Mouse (Mus musculus): ENCODE results near the gene Atf5.
A peak's percentile ranks its signal among the peaks of the same experiment; 100 is the strongest.

Atf5 gene

DNA sequence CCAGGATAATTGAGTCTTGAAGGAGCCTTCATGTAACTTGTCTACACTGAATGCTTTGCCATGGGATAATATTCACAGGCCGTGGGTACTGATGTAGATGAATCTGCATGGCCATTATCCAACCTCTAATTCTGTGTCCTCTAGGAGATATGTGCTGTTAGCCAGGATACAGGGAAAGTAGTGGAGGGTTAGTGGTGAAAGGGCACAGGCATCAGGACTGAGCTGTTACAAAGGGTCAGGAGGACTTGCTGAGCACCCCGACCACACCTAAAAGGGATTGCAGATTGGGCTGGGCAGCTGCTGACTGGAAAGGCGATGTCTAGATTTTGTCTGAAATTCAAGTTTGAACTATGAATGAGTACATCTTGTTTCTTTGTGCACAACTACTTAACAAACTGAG is 4.1 kb upstream of the Atf5 start:
- no peak for DNase-seq (ENCODE audit: low spot score in 2 of 2)

DNA sequence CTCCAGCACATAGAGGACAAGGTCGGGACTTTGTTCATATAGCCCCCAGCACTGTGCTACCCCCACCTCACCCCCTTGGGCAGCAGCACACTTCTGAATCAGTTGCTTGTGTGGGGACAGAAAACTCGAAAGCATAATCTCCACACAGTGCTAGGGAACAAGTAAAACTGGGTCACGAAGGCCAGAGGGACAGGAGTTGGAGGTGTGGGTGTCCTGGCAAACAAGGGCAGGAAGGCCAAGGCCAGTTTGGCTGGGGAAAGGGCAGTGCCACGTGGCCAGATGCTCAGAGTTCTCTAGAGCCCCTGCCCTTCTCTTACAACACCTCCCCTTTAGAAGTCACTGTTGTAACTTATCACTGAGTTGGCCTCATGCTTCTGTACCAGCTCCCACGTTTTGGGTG is 3.4 kb upstream of the Atf5 start:
- no peak for DNase-seq (ENCODE audit: low spot score in 2 of 2)

DNA sequence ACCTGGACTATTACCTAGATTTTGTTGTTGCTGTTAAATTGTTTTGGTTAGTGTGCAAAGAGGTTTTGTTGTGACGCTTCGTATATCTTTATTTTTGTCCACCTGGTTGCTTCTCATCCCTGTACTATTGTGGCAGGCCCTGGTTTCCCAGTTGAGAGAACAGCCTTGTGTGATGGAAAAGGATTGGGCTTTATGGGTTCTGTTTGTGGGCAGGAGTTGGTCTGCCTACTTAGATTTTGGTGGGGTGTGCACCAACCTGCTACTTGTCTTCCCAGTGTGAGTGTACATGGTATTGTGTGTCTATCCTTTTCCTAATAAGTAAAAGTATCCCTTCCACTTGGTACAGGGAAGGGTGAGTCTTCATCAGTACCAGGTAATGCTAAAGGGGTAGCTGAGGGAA is 2.9 kb upstream of the Atf5 start:
- no peak for DNase-seq (ENCODE audit: low spot score in 2 of 2)

DNA sequence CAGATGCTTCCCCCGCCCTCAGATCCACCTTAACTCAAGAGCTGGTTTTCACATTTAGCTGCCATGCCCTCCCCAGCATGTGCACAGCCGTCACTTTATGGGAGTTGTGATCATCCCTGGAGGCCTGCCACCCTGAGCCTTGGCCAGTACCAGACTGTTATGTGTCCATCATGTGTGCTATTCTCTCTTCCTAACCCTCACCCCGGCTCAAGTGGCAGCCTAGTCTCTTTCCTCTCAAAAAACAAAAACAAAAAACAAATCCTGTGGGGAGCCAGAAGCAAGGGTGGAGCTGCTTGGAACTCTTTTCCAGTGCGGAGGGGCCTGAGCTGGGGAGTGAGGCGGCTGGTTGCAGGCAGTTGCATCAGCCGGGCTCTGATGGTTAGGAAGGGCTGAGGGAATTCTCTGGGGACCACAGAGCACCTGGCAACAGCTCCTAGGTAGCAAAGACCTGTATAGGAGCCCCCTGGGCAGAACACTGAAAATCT is 2.3 kb upstream of the Atf5 start:
- peak in 1 of 2 experiments; percentile 26 for DNase-seq (ENCODE audit: low spot score in 2 of 2)

DNA sequence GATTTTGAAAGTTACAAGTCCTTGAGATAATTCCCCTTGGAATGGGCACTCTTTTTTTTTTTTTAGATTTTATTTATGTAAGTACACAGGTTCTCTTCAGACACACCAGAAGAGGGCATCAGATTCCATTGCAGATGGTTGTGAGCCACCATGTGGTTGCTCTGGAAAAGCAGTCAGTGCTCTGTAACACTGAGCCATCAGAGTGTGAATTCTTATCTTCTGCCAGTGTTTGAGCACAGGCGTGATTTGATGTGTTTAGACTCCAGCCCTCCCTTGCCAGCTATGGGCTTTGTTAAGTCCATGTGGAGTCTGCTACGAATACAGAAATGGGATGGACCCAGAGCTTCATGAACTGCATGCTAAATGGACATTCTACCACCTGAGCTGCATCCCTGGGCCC is 1.7 kb upstream of the Atf5 start:
- no peak for DNase-seq (ENCODE audit: low spot score in 2 of 2)

DNA sequence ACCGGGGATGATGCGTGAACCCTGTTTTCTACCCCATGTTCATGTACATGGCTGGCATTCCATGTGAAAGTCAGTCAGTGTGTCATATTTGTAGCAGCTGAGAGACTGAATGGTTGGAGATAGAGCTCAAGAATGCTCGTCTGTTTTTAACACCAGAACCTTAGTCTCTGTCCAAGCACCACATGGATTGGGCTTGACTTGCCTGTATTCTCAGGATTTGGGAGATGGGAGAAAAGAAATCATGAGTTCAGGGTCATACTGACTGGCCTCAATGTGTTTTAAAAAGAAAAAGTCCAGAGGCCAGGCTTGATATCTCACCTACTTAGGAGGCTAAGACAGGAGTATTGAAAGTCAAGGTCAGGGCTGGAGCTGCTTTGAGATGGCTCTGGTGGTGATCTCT is 983 bp upstream of the Atf5 start:
- DNase-seq (ENCODE audit: low spot score in 2 of 2) = no peak

DNA sequence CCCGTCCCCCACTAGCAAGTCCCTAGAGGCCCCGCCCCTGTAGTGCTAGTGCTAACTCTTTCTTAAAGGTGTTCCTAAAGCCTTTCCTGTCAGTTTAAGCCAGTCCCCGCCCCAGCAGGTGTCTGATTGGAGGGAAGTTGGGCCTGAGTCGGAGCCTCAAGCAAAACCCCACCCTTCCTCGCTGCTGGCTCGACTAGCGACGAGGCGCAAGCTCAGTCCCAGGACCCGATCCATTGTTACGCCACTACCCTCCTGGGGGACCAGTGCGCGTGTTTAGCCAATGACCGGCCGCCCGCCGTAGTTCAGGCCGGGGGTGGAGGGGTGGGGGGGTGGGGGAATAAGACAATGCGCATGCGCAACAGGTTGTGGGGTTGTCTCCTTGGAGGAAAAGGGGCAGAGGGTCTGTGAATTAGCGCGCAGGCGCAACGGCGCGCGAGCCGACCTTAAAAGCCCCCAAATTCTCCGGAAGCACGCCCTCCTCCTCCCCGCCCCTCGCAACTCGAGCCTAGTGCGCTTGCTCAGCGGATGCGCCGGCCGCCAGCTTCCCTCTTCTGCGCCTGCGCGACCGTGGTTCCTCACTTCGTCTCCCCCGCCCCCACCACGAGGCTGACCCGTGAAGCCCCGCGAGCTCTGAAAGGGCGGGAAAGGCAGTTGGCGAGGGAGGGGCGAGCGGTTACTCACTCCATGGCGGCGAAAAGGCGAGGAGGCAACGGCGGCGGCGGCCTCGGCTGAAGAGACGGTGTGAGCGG is 563 bp downstream of the Atf5 start, which contains the start of the genes Nup62 and Il4i1:
Gene Nup62, plus strand, starts transcription at position 368 of the 749 bp plus-strand sequence.
Gene Il4i1, plus strand, starts transcription at position 667 of the 749 bp plus-strand sequence.
- peak; percentile 95 to 98 for DNase-seq (ENCODE audit: low spot score in 2 of 2)

DNA sequence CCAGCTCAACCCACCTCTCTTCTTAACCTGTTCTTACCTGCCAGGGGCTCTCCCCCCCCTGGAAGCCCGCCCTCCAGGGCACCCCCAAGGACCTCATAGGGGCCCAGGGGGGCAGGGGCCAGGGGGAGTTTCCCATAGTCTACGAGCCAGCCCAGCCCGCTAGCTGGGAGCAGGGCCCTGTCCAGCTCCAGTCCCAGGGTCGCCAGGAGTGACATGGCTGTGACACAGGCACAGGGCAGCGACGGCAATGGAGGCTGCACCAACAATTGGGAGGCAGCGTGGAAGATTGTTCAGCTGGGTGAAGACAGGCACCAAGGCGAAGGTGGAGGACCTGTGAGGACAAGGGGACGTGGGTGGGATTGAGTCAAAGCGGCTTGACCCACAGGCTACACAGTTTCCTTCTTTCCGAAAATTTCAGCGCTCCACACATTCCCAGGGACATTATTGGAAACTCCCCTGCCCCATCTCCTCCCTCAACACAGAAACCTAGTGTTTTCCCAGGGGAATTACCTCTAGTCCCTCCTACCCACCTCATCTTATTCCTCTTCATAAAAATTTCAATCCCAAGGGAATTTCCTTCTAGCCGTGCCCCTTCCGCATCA is 1.4 kb downstream of the Atf5 start:
- DNase-seq (ENCODE audit: low spot score in 2 of 2) = no peak

DNA sequence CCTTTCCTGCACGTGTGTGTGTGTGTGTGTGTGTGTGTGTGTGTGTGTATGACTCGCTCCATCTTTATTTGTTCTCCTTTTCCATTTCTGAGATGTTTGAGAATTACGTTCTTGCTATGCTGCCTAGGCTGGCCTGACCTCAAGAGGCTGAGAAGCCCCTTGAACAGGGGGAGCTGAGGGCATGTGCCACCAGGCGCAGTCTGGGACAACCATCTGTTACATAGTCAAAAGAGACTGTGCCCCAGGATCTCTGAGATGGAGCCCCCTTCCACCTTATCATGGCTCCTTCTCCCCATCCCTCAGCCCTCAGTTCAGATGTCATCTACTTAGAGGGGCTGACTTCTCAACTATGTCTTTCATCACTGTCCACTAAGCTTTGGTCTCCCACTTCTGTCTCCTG is 2.0 kb downstream of the Atf5 start:
- DNase-seq (ENCODE audit: low spot score in 2 of 2) = no peak

DNA sequence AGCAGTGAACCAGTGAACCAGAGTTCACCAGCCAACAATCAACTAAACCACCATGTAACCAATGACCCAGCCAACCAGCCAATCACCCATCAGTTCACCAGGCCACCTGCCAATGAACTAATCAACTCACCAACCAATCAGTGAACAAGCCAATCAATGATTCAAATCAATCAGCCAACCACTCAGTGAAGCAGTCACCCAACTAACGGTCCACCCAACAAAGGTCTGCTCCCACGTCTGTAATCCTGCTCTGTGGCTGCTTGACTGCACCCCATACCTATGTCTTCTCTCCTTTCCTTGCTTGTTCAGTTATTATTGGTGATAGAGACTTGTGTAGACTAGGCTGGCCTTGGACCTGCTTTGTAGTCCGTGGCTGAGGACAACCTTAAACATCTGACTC is 2.5 kb downstream of the Atf5 start:
- DNase-seq (ENCODE audit: low spot score in 2 of 2) = no peak

DNA sequence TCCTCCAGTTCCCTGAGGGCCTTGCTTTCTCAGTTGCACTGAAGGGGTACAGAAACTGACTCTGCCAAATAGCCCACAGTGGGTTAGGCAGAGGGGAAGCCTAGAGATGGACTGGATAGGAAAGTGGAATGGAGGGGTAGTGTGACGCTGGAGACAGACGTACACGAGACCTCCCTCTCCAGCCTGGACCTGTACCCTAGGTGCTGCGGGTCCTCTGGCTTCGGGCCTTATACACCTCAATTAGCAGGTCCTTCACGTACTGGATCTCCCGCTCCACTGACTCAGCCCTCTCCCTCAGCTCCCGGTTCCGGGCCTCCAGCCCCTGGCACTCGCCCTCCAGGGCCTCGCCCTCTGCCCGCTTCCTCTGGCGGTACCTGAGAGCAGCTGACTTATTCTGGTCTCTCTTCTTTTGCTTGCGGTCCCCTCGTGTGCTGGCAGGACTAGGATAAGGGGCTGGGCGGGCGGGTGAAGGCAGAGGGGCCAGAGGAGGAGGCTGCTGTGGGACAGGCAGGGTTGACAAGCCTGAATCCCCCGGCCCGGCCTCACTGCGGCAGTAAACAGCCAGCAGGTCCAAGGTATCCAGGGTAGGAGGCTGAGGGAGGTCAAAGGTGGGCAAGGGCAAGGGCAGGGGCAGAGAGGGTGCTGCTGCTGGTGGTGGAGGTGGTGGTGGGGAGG is 3.7 kb downstream of the Atf5 start:
- no peak for DNase-seq (ENCODE audit: low spot score in 2 of 2)

DNA sequence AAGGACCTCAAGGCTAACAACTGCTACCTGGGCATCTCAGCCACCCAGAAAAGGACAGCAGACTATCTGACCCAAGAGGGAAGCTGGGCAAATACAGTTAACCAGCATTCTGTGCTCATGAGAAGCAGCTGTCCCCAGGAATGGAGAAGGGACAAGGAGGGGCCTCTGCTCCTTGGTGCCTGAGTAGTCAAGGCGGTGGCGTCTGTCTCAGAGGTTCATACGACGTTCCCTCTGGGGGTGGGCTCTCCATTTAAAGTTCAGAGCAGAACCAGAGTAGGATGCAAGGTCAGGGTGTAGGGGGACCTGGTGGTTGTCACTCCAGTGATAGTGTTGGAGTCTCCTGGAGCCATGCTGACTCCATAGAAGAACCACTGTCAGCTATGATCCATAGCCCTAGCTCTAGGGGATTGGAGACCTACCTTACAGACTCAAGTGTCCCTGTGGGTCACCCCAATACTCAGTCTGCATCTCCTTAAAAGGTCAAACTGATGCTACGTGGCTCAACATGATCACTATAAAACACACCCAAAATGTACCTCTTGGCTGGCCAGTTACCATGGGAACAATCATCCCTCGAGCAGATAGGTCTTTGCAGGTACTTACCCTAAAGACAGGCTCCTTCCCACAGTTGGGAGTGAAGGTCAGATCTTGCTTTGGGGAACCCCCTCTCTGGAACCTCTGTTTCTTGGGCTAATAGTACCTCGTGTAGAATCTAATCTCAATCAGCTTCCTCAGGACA is 5.5 kb downstream of the Atf5 start:
- no peak for DNase-seq (ENCODE audit: low spot score in 2 of 2)

DNA sequence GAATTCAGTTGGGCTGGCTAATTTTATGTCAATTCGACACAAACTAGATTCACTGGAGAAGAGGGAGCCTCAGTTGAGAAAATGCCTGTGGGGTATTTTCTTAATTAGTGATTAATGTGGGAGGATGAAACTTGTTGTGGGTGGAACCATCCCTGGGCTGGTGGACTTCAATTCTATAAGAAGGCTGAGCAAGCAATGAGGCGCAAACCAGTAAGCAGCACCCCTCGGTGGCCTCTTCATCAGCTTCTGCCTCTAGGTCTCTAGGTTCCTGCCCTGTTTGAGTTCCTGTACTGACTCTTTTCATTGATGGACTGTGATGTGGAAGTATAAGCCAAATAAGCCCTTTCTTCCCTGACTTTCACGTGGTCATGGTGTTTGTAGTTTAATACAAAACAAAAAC is 6.1 kb downstream of the Atf5 start:
- no peak for DNase-seq (ENCODE audit: low spot score in 2 of 2)

DNA sequence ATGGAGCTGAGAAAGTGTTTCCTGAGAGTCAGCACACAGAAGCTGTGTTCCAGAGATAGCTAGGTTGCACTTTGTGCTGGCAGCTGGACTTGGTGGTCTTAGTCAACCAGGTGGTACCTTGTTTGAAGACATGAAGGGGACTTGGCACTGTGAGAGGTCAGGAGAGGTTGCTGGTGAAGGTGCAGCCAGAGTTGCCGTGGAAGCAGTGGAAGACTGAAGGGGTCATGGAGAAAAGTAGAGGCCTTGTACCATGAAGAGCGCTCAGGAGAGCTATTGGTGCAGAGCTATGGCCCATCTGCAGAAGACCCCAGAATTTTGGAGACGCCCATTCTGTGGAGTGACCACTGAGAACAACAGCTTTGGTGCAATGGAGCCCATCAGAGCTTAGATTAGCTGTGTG is 7.0 kb downstream of the Atf5 start:
- DNase-seq (ENCODE audit: low spot score in 2 of 2) = no peak

DNA sequence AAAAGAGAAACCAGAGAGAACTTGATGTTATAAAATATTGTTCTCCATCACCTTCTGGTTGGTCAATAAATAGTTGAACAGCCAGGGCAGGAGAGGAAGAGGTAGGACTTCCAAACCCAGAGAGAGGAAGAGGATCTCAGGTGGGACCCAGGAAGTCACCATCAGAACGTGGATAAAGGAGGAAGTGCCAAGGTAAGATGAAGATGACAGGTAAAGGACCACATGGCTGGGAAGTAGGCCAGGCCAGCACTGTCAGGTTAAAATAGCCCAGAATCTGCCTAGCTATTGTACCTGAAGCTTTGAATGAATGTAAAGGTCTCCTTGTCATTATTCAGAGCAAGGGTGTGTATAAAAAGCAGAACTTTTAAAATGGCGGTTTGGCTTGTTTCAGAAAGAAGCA is 7.5 kb downstream of the Atf5 start:
- no peak for DNase-seq (ENCODE audit: low spot score in 2 of 2)

DNA sequence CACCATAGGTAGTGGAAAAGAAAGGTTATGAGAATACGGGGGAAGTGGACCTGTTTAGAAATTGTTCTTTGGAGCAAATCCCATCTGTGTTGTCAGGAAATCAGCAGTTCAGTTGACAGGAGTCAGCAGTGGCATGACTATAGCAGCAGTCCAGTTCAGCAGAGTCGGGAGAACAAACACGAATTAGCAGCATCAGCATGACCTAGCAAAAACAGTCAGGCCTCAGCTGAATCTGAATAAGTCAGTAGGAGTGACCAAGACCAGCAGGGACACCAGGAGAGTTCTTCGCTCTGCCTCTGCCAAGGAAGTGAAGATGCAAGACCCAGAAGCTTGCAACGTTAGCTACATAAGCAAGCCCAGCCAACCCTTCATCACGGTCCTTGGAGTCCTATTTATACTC is 23.7 kb downstream of the Atf5 start:
- DNase-seq (ENCODE audit: low spot score in 2 of 2) = no peak

DNA sequence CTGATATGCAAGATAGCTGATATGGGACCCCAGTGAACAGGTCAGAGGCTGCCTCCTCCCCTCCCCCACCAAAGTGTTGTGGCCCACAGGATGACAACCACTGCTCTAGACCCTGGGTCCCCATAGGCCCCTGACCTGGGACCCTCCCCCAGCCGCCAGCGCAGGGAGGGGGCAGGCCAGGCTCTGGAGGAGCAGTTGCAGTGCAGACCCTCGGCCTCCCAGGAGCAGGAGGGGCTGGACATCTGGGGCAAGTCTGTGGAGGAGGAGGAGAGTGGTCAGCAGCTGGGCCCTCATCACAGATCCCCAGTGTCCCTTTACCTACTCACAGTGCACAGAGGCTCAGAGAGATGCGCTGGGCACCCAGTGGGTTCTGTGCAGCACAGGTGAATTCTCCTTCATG is 26.4 kb downstream of the Atf5 start:
- DNase-seq (ENCODE audit: low spot score in 2 of 2) = no peak

DNA sequence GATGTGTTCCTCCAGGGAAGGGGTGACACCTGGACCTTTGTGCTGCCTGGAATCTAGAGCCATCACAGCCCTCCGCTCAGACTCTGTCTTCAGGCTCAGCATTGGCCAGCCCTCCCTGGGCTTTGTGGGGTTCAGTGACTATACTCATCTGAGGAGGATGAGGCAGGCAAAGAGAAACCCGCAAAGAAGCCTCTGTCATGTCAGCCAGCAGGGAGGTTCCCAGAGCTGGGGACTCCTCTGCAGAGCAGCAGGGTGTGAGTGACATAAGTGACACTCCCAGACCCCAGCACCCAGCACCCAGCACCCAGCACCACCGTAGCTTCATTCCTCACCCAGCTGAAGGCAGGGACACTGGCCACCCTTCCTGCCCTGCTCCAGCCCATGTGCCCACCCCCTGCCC is 26.9 kb downstream of the Atf5 start:
- no peak for DNase-seq (ENCODE audit: low spot score in 2 of 2)

DNA sequence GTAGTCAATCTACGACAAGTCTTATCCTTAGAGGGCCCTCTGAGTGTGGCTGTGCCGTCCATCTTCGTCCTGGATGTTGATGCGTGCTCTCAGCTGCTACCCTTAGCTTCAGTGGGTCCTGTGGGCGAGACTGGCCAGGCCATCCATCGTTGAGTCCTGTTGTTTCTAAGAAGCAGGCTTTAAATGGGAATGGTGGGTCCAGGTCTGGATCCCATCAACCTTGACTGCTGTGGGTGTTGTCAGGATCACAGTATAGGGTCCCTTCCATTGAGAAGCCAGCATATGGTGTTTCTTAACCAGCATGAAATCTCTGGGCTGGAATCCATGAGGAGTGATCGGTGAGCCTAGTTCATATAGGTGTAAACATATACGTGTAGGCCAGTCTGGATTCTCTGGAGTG is 36.4 kb downstream of the Atf5 start:
- no peak for DNase-seq (ENCODE audit: low spot score in 2 of 2)

DNA sequence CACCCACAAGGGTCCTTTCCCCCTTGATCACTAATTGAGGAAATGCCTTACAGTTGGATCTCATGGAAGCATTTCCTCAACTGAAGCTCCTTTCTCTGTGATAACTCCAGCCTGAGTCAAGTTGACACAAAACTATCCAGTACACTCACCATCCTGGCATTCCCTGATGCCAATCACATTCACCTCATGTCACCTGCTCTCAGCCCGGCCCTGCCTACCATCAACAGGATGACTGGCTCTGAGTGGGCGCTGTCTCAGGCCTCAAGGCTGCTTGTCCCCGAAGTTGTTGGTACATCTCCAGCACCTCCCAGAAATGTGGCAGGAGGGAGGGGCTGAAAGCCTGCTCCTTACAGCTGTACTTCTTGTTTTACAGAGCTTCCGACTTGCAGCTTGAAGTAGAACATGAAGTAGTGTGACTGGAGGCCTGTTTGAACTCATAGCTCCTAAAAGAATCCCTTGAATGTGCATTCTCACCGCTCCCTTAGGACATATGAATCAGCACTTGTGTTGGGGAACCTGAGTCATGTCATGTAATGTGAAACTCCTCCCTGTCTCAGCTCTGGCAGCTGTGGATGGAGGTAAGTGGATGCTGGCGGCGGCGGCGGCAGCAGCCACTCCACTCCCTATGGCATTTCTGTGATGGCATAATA is 39.5 kb downstream of the Atf5 start:
- DNase-seq (ENCODE audit: low spot score in 2 of 2) = no peak

DNA sequence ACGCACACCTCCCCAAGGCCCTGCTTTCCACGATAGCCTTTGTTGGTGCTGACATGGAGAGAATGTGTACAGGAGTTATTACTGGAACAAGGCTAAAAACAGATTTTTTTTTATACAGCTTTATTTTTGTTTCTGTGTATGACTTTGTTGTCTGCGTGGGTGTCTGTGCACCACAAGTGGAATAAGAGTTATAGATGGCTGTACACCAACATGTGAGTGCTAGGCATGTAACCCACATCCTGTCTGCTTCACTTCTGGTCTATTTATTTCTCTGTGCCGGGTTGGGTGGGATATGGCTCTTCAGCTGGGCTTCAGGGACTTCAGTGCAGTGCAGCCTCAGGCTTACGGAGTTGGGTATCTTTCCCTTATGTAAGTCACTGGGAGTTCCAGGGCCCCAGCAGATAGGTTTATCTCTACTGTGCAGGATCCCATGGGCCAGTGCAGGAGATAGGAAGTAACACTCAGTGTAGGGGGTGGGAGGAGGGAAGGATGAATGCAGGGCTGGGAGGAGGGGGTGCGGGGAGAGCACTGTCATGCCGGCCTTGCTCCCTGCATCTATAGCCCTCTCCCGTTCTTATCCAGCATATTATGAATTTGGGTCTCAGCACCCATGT is 43.8 kb downstream of the Atf5 start:
- no peak for DNase-seq (ENCODE audit: low spot score in 2 of 2)

All from left cerebral cortex, adult 9 months (tissue).